Mouse (Mus musculus): ENCODE data around the gene Gse1. TPM values are rescaled to one million over a fixed set of nuclear protein-coding genes. Genes with fewer than 3 reads are reported as not detected.

Gene Gse1
- polyA plus RNA-seq, 1 experiment = 14.8 TPM

- 50% methylated on average over 5 of the region's 5 CpGs for WGBS
- peaks cover 4% of the 10 kb centered on the region; the same call in 1 of the 2 replicates for H3K4me1 ChIP-seq (ENCODE audit: control insufficient read depth, insufficient read depth, low read length)
- no peaks in the 10 kb centered on the region for H3K36me3 ChIP-seq (ENCODE audit: control insufficient read depth, insufficient read depth, low read length)
- peak; percentile 36 for DNase-seq
- no peak overlapping the region for H3K4me3 ChIP-seq (ENCODE audit: insufficient read depth, low read depth, low read length)
- no peaks in the 10 kb centered on the region for H3K27me3 ChIP-seq (replicated peaks; ENCODE audit: control insufficient read depth, insufficient read depth, low read length)
- no peak overlapping the region for H3K27ac ChIP-seq (ENCODE audit: insufficient read depth, low read depth, low read length)
- TF ChIP-seq POLR2A (IDR thresholded peaks at IDR 0.05; ENCODE audit: low read depth, low read length) = no peak
- no peak for TF ChIP-seq CTCF (conservative IDR thresholded peaks at IDR 0.05; ENCODE audit: insufficient read depth, insufficient read length, low read depth, low read length)
Observed at GRCm38 (mm10) chr8:120282465-120282864, 54.2 kb downstream of the Gse1 start.

DNA sequence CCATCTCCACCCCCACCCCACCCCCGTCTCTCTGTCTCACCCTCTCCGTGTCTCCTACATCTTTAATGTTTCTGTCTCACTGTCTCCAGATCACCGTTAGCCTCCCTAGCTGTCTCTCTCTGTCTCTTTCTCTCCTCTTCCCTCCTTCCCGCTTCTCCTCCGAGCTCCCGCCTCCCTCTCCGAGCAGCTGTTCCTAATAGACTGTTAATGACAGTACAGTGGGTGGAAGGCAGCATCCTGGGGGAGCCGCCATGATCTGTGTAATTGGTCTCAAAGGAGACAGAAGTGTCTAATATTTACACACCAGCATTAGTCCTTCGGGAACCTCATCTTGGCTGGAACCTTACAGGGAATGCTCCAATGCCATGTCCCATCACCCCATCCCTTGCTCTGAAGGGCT is 56.0 kb downstream of the Gse1 start:
- Histone ChIP-seq H3K27ac (ENCODE audit: insufficient read depth, low read depth, low read length) (no peak overlapping the region), H3K27me3 (replicated peaks; ENCODE audit: control insufficient read depth, insufficient read depth, low read length) (no peaks in the 10 kb centered on the region), H3K4me3 (ENCODE audit: insufficient read depth, low read depth, low read length) (no peak overlapping the region), H3K36me3 (ENCODE audit: control insufficient read depth, insufficient read depth, low read length) (no peaks in the 10 kb centered on the region), H3K4me1 (ENCODE audit: control insufficient read depth, insufficient read depth, low read length) (peaks cover 4% of the 10 kb centered on the region; the same call in 1 of the 2 replicates)
- TF ChIP-seq CTCF (conservative IDR thresholded peaks at IDR 0.05; ENCODE audit: insufficient read depth, insufficient read length, low read depth, low read length) (no peak), POLR2A (IDR thresholded peaks at IDR 0.05; ENCODE audit: low read depth, low read length) (no peak)
- 55% methylated on average over 9 of the region's 9 CpGs for WGBS
- DNase-seq = no peak

DNA sequence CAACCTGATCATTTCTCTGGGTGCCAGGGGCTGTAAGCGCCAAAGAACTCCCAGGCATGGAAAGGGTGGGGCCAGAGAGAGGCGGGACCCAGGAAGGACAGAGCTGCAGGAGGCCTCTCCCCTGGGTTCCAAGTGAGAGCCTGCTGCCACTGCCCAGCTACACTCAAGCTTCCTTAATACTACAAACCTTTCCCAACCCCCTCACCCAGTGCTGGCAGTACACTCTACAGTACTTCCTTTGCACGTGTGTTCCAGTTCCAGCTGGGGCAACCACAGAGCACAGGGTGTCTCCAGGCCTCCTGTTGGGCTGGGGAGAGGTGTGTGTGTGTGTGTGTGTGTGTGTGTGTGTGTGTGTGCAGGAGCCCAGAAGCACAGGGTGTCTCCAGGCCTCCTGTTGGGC is 56.8 kb downstream of the Gse1 start:
- H3K27ac ChIP-seq (ENCODE audit: insufficient read depth, low read depth, low read length) = no peak overlapping the region
- no peaks in the 10 kb centered on the region for H3K36me3 ChIP-seq (ENCODE audit: control insufficient read depth, insufficient read depth, low read length)
- peak; percentile 52 for DNase-seq

DNA sequence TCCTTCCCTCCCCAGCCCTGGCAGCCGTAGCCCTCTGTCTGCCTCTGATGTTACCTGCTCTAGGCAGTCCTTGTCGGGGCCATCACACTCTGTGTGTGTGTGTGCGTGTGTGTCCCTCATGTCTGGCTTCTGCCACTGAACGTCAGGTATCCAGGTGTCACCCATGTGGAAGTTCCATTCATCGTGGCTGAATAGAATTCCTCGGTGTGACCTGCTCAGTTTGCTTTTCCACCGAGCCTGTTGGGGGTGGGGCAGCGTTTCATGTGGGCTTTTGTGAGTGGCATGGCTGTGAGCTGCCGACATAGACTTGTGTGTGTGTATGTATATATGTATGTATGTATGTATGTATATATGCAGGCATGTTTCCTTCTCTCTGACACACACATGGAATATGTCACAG is 57.6 kb downstream of the Gse1 start:
- DNase-seq = no peak
- Histone ChIP-seq H3K4me3 (ENCODE audit: insufficient read depth, low read depth, low read length) (no peak overlapping the region), H3K4me1 (ENCODE audit: control insufficient read depth, insufficient read depth, low read length) (peaks cover 4% of the 10 kb centered on the region; the same call in 1 of the 2 replicates), H3K27me3 (replicated peaks; ENCODE audit: control insufficient read depth, insufficient read depth, low read length) (no peaks in the 10 kb centered on the region), H3K36me3 (ENCODE audit: control insufficient read depth, insufficient read depth, low read length) (no peaks in the 10 kb centered on the region), H3K27ac (ENCODE audit: insufficient read depth, low read depth, low read length) (no peak overlapping the region)
- WGBS = 80% methylated on average over 9 of the region's 9 CpGs
- TF ChIP-seq POLR2A (IDR thresholded peaks at IDR 0.05; ENCODE audit: low read depth, low read length) (no peak), CTCF (conservative IDR thresholded peaks at IDR 0.05; ENCODE audit: insufficient read depth, insufficient read length, low read depth, low read length) (no peak)

More for the DNA sequence above, 56.8 kb downstream of the Gse1 start:
- Histone ChIP-seq H3K4me1 (ENCODE audit: control insufficient read depth, insufficient read depth, low read length) (peaks cover 4% of the 10 kb centered on the region; the same call in 1 of the 2 replicates), H3K4me3 (ENCODE audit: insufficient read depth, low read depth, low read length) (no peak overlapping the region), H3K27me3 (replicated peaks; ENCODE audit: control insufficient read depth, insufficient read depth, low read length) (no peaks in the 10 kb centered on the region)
- no peak for TF ChIP-seq POLR2A (IDR thresholded peaks at IDR 0.05; ENCODE audit: low read depth, low read length)
- no peak for TF ChIP-seq CTCF (conservative IDR thresholded peaks at IDR 0.05; ENCODE audit: insufficient read depth, insufficient read length, low read depth, low read length)
- 35% methylated on average over 3 of the region's 3 CpGs for WGBS

- no peaks in the 10 kb centered on the region for H3K27me3 ChIP-seq (replicated peaks; ENCODE audit: control insufficient read depth, insufficient read depth, low read length)
- WGBS = 54% methylated on average over 21 of the region's 21 CpGs
- no peak overlapping the region for H3K4me3 ChIP-seq (ENCODE audit: insufficient read depth, low read depth, low read length)
- no peak overlapping the region for H3K27ac ChIP-seq (ENCODE audit: insufficient read depth, low read depth, low read length)
- no peaks in the 10 kb centered on the region for H3K36me3 ChIP-seq (ENCODE audit: control insufficient read depth, insufficient read depth, low read length)
- H3K4me1 ChIP-seq (ENCODE audit: control insufficient read depth, insufficient read depth, low read length) = peaks cover 4% of the 10 kb centered on the region; the same call in 1 of the 2 replicates
- peak; percentile 54 for DNase-seq
- TF ChIP-seq CTCF (conservative IDR thresholded peaks at IDR 0.05; ENCODE audit: insufficient read depth, insufficient read length, low read depth, low read length) (peak; percentile 69), POLR2A (IDR thresholded peaks at IDR 0.05; ENCODE audit: low read depth, low read length) (no peak)
Observed at GRCm38 (mm10) chr8:120288122-120288908, 60.1 kb downstream of the Gse1 start.

DNA sequence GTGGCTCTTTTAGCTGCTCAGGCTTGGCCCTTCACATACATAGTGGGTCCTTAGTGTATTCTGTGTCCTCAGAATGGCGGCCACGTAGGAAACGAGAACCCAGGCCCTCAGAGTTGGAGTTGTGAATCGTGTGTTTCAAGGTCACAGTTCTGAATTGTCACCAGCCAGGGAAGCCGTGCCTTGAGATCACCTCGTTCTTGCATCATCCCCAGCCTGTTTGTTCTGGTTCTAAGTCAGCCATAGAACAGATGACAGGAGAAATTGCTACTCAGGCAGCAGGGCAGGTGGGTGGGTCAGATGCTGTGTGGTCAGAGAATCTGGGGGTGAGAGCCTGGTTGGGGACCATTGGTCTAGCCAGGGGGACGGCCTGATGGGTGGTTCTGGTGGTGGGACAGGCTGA is 60.9 kb downstream of the Gse1 start:
- no peak overlapping the region for H3K4me3 ChIP-seq (ENCODE audit: insufficient read depth, low read depth, low read length)
- peaks cover 4% of the 10 kb centered on the region; the same call in 1 of the 2 replicates for H3K4me1 ChIP-seq (ENCODE audit: control insufficient read depth, insufficient read depth, low read length)
- no peaks in the 10 kb centered on the region for H3K27me3 ChIP-seq (replicated peaks; ENCODE audit: control insufficient read depth, insufficient read depth, low read length)
- TF ChIP-seq CTCF (conservative IDR thresholded peaks at IDR 0.05; ENCODE audit: insufficient read depth, insufficient read length, low read depth, low read length) (no peak), POLR2A (IDR thresholded peaks at IDR 0.05; ENCODE audit: low read depth, low read length) (no peak)
- 85% methylated on average over 7 of the region's 7 CpGs for WGBS
- H3K36me3 ChIP-seq (ENCODE audit: control insufficient read depth, insufficient read depth, low read length) = no peaks in the 10 kb centered on the region
- H3K27ac ChIP-seq (ENCODE audit: insufficient read depth, low read depth, low read length) = no peak overlapping the region
- no peak for DNase-seq

- TF ChIP-seq CTCF (conservative IDR thresholded peaks at IDR 0.05; ENCODE audit: insufficient read depth, insufficient read length, low read depth, low read length) (no peak), POLR2A (IDR thresholded peaks at IDR 0.05; ENCODE audit: low read depth, low read length) (no peak)
- no peaks in the 10 kb centered on the region for H3K27me3 ChIP-seq (replicated peaks; ENCODE audit: control insufficient read depth, insufficient read depth, low read length)
- no peak overlapping the region for H3K27ac ChIP-seq (ENCODE audit: insufficient read depth, low read depth, low read length)
- no peak for DNase-seq
- peaks cover 3% of the 10 kb centered on the region; the same call in 1 of the 2 replicates for H3K4me1 ChIP-seq (ENCODE audit: control insufficient read depth, insufficient read depth, low read length)
- H3K36me3 ChIP-seq (ENCODE audit: control insufficient read depth, insufficient read depth, low read length) = no peaks in the 10 kb centered on the region
- H3K4me3 ChIP-seq (ENCODE audit: insufficient read depth, low read depth, low read length) = no peak overlapping the region
- 65% methylated on average over 10 of the region's 10 CpGs for WGBS
Observed at GRCm38 (mm10) chr8:120289698-120290181, 61.5 kb downstream of the Gse1 start.

All from kidney, adult 2 months (tissue).